Comparison of ENCODE assay signal across 23 mouse cellular contexts in the genomic region with DNA sequence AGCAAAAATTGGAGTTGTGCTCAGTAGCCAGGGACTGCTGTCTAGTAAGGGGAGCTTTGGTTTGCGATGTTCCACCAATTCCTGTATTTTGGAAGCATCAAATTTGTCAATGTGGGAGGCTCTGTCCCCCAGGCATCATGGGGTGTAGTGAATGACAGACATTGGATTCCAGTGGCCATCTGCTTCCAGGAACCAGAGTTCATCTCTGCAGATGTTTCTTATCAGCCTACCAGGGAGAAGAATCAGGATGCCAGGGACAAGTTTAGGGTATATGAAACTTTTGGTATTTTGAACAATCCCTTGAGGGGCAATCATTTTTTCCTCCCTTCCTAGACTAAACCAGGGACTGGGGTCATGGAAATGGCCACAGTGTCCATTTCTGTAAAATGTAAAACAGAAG. TPM values are rescaled to one million over a fixed set of nuclear protein-coding genes. Genes with fewer than 3 reads are reported as not detected.
A peak's percentile ranks its signal among the peaks of the same experiment; 100 is the strongest.
DNase-seq lines count a peak whose midpoint lies in the region; ATAC-seq and TF ChIP-seq lines count a peak whose summit lies in the region.
"Had no signal": no experiment of that assay in that cellular context is flagged by ENCODE, and none has a peak within 500 bp of the region (broad histone marks: within the 10 kb centered on the region; RNA-seq: fewer than 3 reads in every experiment).

No protein-coding gene starts in this region.

- 84% methylated on average over 1 of the region's 1 CpGs for WGBS in liver, embryonic 12.5 days (ENCODE audit: insufficient replicate concordance)
- 93% methylated on average over 1 of the region's 1 CpGs for whole genome bisulfite sequencing in liver, embryonic 14.5 days (ENCODE audit: insufficient replicate concordance)
- 100% methylated on average over 1 of the region's 1 CpGs for WGBS in liver, postnatal 0 days (ENCODE audit: insufficient replicate concordance)
- WGBS in kidney, embryonic 15.5 days: 86% methylated on average over 1 of the region's 1 CpGs

- peak overlapping the region; percentile 86 for H3K27ac ChIP-seq in liver, embryonic 12.5 days
- peak overlapping the region; percentile 66 for H3K27ac ChIP-seq in liver, embryonic 14.5 days
- H3K27ac ChIP-seq in liver, postnatal 0 days (ENCODE audit: low read depth): no peak overlapping the region
- no peak overlapping the region for H3K27ac ChIP-seq in kidney, embryonic 15.5 days
- H3K27ac ChIP-seq: embryonic facial prominence, embryonic 10.5 days; embryonic facial prominence, embryonic 12.5 days; forebrain, embryonic 13.5 days; forebrain, embryonic 15.5 days had no signal

- TF ChIP-seq EP300 in liver, embryonic 14.5 days (IDR thresholded peaks at IDR 0.05; ENCODE audit: low read depth): no peak
- TF ChIP-seq EP300 in liver, postnatal 0 days (IDR thresholded peaks at IDR 0.05; ENCODE audit: low read depth): no peak

- no peaks in the 10 kb centered on the region for H3K9me3 ChIP-seq in liver, embryonic 12.5 days (replicated peaks)
- no peaks in the 10 kb centered on the region for H3K9me3 ChIP-seq in liver, embryonic 14.5 days (ENCODE audit: control insufficient read depth, low read length)
- H3K9me3 ChIP-seq in liver, postnatal 0 days (ENCODE audit: low read length): no peaks in the 10 kb centered on the region
- H3K9me3 ChIP-seq in kidney, embryonic 15.5 days (replicated peaks): no peaks in the 10 kb centered on the region
- H3K9me3 ChIP-seq: embryonic facial prominence, embryonic 10.5 days; embryonic facial prominence, embryonic 12.5 days; forebrain, embryonic 13.5 days; forebrain, embryonic 15.5 days; G1E had no signal

- peaks cover 45% of the 10 kb centered on the region for H3K4me1 ChIP-seq in liver, embryonic 12.5 days
- H3K4me1 ChIP-seq in liver, embryonic 14.5 days (replicated peaks; ENCODE audit: control insufficient read depth in 2 of 2, insufficient read depth in 2 of 2, low read length in 1 of 2): peaks cover 32 to 33% of the 10 kb centered on the region in 2 experiments
- H3K4me1 ChIP-seq in liver, postnatal 0 days (ENCODE audit: insufficient read depth): peaks cover 21% of the 10 kb centered on the region
- no peaks in the 10 kb centered on the region; the same call in 1 of the 2 replicates for H3K4me1 ChIP-seq in kidney, embryonic 15.5 days
- H3K4me1 ChIP-seq: embryonic facial prominence, embryonic 12.5 days had no signal

- no peak for DNase-seq in liver
- DNase-seq in liver, embryonic 14.5 days (ENCODE audit: low read depth in 3 of 3, low spot score in 3 of 3): no peak
- no peak for DNase-seq in liver, postnatal 0 days
- DNase-seq: adrenal gland, adult 8-10 months; adrenal gland, postnatal 14 days; adrenal gland, postnatal 36 days; B cell, adult 2 months; cerebellum, adult 11-12 months; cerebellum, adult 2 months; cerebellum, adult 9-10 months; cerebellum, postnatal 10 days; cerebellum, postnatal 25 days had no signal

- TF ChIP-seq CTCF in liver, embryonic 14.5 days (IDR thresholded peaks at IDR 0.05; ENCODE audit: low read depth): no peak
- no peak for TF ChIP-seq CTCF in liver, postnatal 0 days (IDR thresholded peaks at IDR 0.05; ENCODE audit: low read depth)

- H3K27me3 ChIP-seq in liver, embryonic 12.5 days (replicated peaks): no peaks in the 10 kb centered on the region
- no peaks in the 10 kb centered on the region for H3K27me3 ChIP-seq in liver, embryonic 14.5 days (ENCODE audit: control insufficient read depth, insufficient read depth, low read length)
- H3K27me3 ChIP-seq in liver, postnatal 0 days (ENCODE audit: insufficient read depth, low read length): no peaks in the 10 kb centered on the region
- H3K27me3 ChIP-seq in kidney, embryonic 15.5 days: no peaks in the 10 kb centered on the region
- H3K27me3 ChIP-seq: CH12.LX; embryonic facial prominence, embryonic 12.5 days; forebrain, embryonic 13.5 days; forebrain, embryonic 15.5 days; Patski had no signal

- H3K9ac ChIP-seq in liver, embryonic 12.5 days: no peak overlapping the region
- H3K9ac ChIP-seq in liver, embryonic 14.5 days (replicated peaks): no peak overlapping the region
- no peak overlapping the region for H3K9ac ChIP-seq in liver, postnatal 0 days (replicated peaks)
- H3K9ac ChIP-seq in kidney, embryonic 15.5 days: no peak overlapping the region
- H3K9ac ChIP-seq: embryonic facial prominence, embryonic 12.5 days; forebrain, embryonic 13.5 days; forebrain, embryonic 15.5 days had no signal

- no peak overlapping the region for H3K4me2 ChIP-seq in liver, embryonic 12.5 days
- no peak overlapping the region for H3K4me2 ChIP-seq in liver, embryonic 14.5 days (ENCODE audit: low read depth)
- no peak overlapping the region for H3K4me2 ChIP-seq in liver, postnatal 0 days (ENCODE audit: low read depth, low read length)
- no peak overlapping the region for H3K4me2 ChIP-seq in kidney, embryonic 15.5 days
- H3K4me2 ChIP-seq: embryonic facial prominence, embryonic 12.5 days; forebrain, embryonic 13.5 days; forebrain, embryonic 15.5 days had no signal

- peak; percentile 57; the same call in 1 of the 2 replicates for ATAC-seq in liver, embryonic 12.5 days
- peak; percentile 54; the same call in 1 of the 2 replicates for ATAC-seq in liver, embryonic 14.5 days (ENCODE audit: insufficient read depth)
- no peak for ATAC-seq in liver, postnatal 0 days
- no peak for ATAC-seq in kidney, embryonic 15.5 days (replicated peaks; ENCODE audit: low FRiP score)
- ATAC-seq: activated CD4-positive, CD25-positive, alpha-beta regulatory T cell, adult 4 months; CD4-positive, CD25-positive, alpha-beta regulatory T cell, adult 4 months; forebrain, embryonic 13.5 days; forebrain, embryonic 15.5 days; Patski had no signal

- H3K4me3 ChIP-seq in liver, embryonic 12.5 days: no peak overlapping the region
- no peak overlapping the region for H3K4me3 ChIP-seq in liver, embryonic 14.5 days (ENCODE audit: insufficient read depth in 1 of 2, low read depth in 2 of 2, low read length in 2 of 2)
- no peak overlapping the region for H3K4me3 ChIP-seq in liver, postnatal 0 days (ENCODE audit: low read depth, low read length)
- no peak overlapping the region for H3K4me3 ChIP-seq in kidney, embryonic 15.5 days (replicated peaks)
- H3K4me3 ChIP-seq: embryonic facial prominence, embryonic 10.5 days; embryonic facial prominence, embryonic 12.5 days; forebrain, embryonic 13.5 days; forebrain, embryonic 15.5 days had no signal

- H3K36me3 ChIP-seq in liver, embryonic 12.5 days: peaks cover 44% of the 10 kb centered on the region
- peaks cover 11% of the 10 kb centered on the region for H3K36me3 ChIP-seq in liver, embryonic 14.5 days (replicated peaks; ENCODE audit: control insufficient read depth, insufficient read depth, low read depth)
- peaks cover 43% of the 10 kb centered on the region for H3K36me3 ChIP-seq in liver, postnatal 0 days (replicated peaks; ENCODE audit: insufficient read depth, low read length)
- H3K36me3 ChIP-seq in kidney, embryonic 15.5 days: peaks cover 46% of the 10 kb centered on the region

RNA-seq across cellular contexts. Expression of a gene that starts 9.6 kb away (rescaled TPM):
- 164 and 166 TPM in 2 replicates for polyA plus RNA-seq in liver, embryonic 12.5 days (2016; fragmentation: Nextera tagmentation; extraction: Ambion mirVana)
- polyA plus RNA-seq in liver, embryonic 14.5 days (2012; rRNA removed): 106 and 118 TPM in 2 replicates
- polyA plus RNA-seq in liver, embryonic 14.5 days (2014; fragmentation: Nextera tagmentation; extraction: Ambion mirVana): 113 and 137 TPM in 2 replicates
- polyA plus RNA-seq in liver, postnatal 0 days (2015; fragmentation: Nextera tagmentation; extraction: Ambion mirVana): 52.0 and 54.8 TPM in 2 replicates
- polyA plus RNA-seq in kidney, embryonic 15.5 days (2015; fragmentation: Nextera tagmentation; extraction: Ambion mirVana): 178 and 200 TPM in 2 replicates

RNA-seq across cellular contexts. Expression of a gene that starts 38.2 kb away (rescaled TPM):
- 4.0 and 5.0 TPM in 2 replicates for polyA plus RNA-seq in liver, embryonic 12.5 days (2016; fragmentation: Nextera tagmentation; extraction: Ambion mirVana)
- 4.6 and 5.2 TPM in 2 replicates for polyA plus RNA-seq in liver, embryonic 14.5 days (2012; rRNA removed)
- 3.5 and 4.9 TPM in 2 replicates for polyA plus RNA-seq in liver, embryonic 14.5 days (2014; fragmentation: Nextera tagmentation; extraction: Ambion mirVana)
- polyA plus RNA-seq in liver, postnatal 0 days (2015; fragmentation: Nextera tagmentation; extraction: Ambion mirVana): 7.7 and 9.8 TPM in 2 replicates
- 7.6 and 10.3 TPM in 2 replicates for polyA plus RNA-seq in kidney, embryonic 15.5 days (2015; fragmentation: Nextera tagmentation; extraction: Ambion mirVana)

RNA-seq across cellular contexts. Expression of a gene that starts 50.1 kb away (rescaled TPM):
- polyA plus RNA-seq in liver, embryonic 12.5 days (2016; fragmentation: Nextera tagmentation; extraction: Ambion mirVana): 7.4 and 10.9 TPM in 2 replicates
- polyA plus RNA-seq in liver, embryonic 14.5 days (2012; rRNA removed): 3.0 and 5.0 TPM in 2 replicates
- polyA plus RNA-seq in liver, embryonic 14.5 days (2014; fragmentation: Nextera tagmentation; extraction: Ambion mirVana): 3.2 and 4.4 TPM in 2 replicates
- 5.3 and 5.5 TPM in 2 replicates for polyA plus RNA-seq in liver, postnatal 0 days (2015; fragmentation: Nextera tagmentation; extraction: Ambion mirVana)
- polyA plus RNA-seq in kidney, embryonic 15.5 days (2015; fragmentation: Nextera tagmentation; extraction: Ambion mirVana): 18.4 and 21.9 TPM in 2 replicates

Comparison
In these comparisons a context has a peak if more than half of its experiments do, and no peak if none do; other contexts are left out.
1. ATAC-seq: peak in liver, embryonic 12.5 days (single experiment) and liver, embryonic 14.5 days (single experiment); none in liver, postnatal 0 days (single experiment) and kidney, embryonic 15.5 days (single experiment).
2. H3K27ac ChIP-seq: peak in liver, embryonic 12.5 days (single experiment) and liver, embryonic 14.5 days (single experiment); none in liver, postnatal 0 days (single experiment) and kidney, embryonic 15.5 days (single experiment).